In genomic region chr10:75231876-75232275, GRCm38 (mm10) we compare ENCODE assay signal across 22 mouse cellular contexts.
"Had no signal": no experiment of that assay in that cellular context is flagged by ENCODE, and none has a peak within 500 bp of the region (broad histone marks: within the 10 kb centered on the region; RNA-seq: fewer than 3 reads in every experiment).

No protein-coding gene starts in this region.

- H3K9me3 ChIP-seq: heart, embryonic 10.5 days; heart, embryonic 12.5 days; hindbrain, embryonic 13.5 days; hindbrain, embryonic 15.5 days; kidney, embryonic 15.5 days; limb, embryonic 10.5 days; limb, embryonic 12.5 days had no signal

- H3K27ac ChIP-seq: heart, embryonic 10.5 days; hindbrain, embryonic 13.5 days; hindbrain, embryonic 15.5 days; hindbrain, postnatal 0 days; kidney, embryonic 15.5 days; kidney, postnatal 0 days; left cerebral cortex, adult 2 months; limb, embryonic 10.5 days; limb, embryonic 12.5 days; liver, embryonic 14.5 days had no signal

- DNase-seq: gastrocnemius, postnatal 14 days; gastrocnemius, postnatal 36 days; heart, adult 18-20 months; heart, postnatal 10 days; kidney, adult 11 months; kidney, adult 2 months; kidney, adult 9 months; kidney, postnatal 14 days; kidney, postnatal 36 days; liver had no signal

- H3K4me2 ChIP-seq: heart, embryonic 12.5 days; hindbrain, embryonic 13.5 days; hindbrain, embryonic 15.5 days; kidney, embryonic 15.5 days; limb, embryonic 12.5 days; liver, embryonic 11.5 days had no signal

- H3K27me3 ChIP-seq: heart, embryonic 12.5 days; hindbrain, embryonic 13.5 days; hindbrain, embryonic 15.5 days; kidney, embryonic 15.5 days; limb, embryonic 12.5 days had no signal

- ATAC-seq: hindbrain, postnatal 0 days had no signal

- H3K4me3 ChIP-seq: heart, embryonic 10.5 days; heart, embryonic 12.5 days; hindbrain, embryonic 13.5 days; hindbrain, embryonic 15.5 days; kidney, embryonic 15.5 days; left cerebral cortex, adult 2 months; limb, embryonic 10.5 days; limb, embryonic 12.5 days had no signal

- H3K4me1 ChIP-seq: heart, embryonic 10.5 days; hindbrain, embryonic 13.5 days; limb, embryonic 10.5 days; limb, embryonic 12.5 days had no signal

- H3K9ac ChIP-seq: heart, embryonic 12.5 days; hindbrain, embryonic 13.5 days; hindbrain, embryonic 15.5 days; kidney, embryonic 15.5 days; limb, embryonic 12.5 days; liver, embryonic 14.5 days had no signal
